Mouse (Mus musculus): Measurements from ENCODE around the gene Kif2a. TPM values are rescaled to one million over a fixed set of nuclear protein-coding genes. Genes with fewer than 3 reads are reported as not detected.

Kif2a gene
- total and polyA plus RNA-seq, 3 experiments, result 16.3 to 85.5 (median 21.1) TPM

GRCm38 (mm10) chr13:107034028-107034920 is 12.3 kb upstream of the Kif2a start (continued):
- TF ChIP-seq CHD1 (IDR thresholded peaks at IDR 0.05; ENCODE audit: low read depth, low read length), result peak; percentile 99
- no peak for TF ChIP-seq PAX5 (IDR thresholded peaks at IDR 0.05; ENCODE audit: low read length)
- peak; percentile 54; the same call in 1 of the 2 replicates for TF ChIP-seq SIN3A (IDR thresholded peaks at IDR 0.05; ENCODE audit: low read length)
- TF ChIP-seq CHD2 (IDR thresholded peaks at IDR 0.05; ENCODE audit: low read length), result no peak

- Histone ChIP-seq H3K4me2 (ENCODE audit: insufficient read depth, low read depth, poor library complexity, severe bottlenecking) (no peak overlapping the region), H3K27me3 (replicated peaks) (no peaks in the 10 kb centered on the region), H3K36me3 (replicated peaks in 1 of 2; ENCODE audit: control insufficient read depth in 1 of 2, insufficient read depth in 1 of 2, low read length in 1 of 2) (peaks cover 0 to 10% of the 10 kb centered on the region in 2 experiments), H3K4me1 (ENCODE audit: control insufficient read depth in 1 of 2, insufficient read depth in 2 of 2) (peaks cover 0 to 18% of the 10 kb centered on the region in 2 experiments; a peak in 2 of 4 replicates), H3K9me3 (replicated peaks; ENCODE audit: low read length) (no peaks in the 10 kb centered on the region), H3K4me3 (replicated peaks in 1 of 3; ENCODE audit: low read depth in 2 of 3, low read length in 2 of 3, poor library complexity in 1 of 3) (no peak overlapping the region), H3K27ac (ENCODE audit: insufficient read depth, low read depth) (no peak overlapping the region), H3K79me2 (replicated peaks; ENCODE audit: control insufficient read depth, extremely low read depth, insufficient read depth, poor library complexity, severe bottlenecking) (peaks cover 4% of the 10 kb centered on the region), H3K9ac (ENCODE audit: insufficient read depth, low read depth) (no peak overlapping the region)
- DNase-seq (ENCODE audit: extremely low read depth), result no peak
- dilution Hi-C loops (cut with MboI; ENCODE audit: extremely low pct_ligation_motif_present, extremely low pct_unique_long_range_greater_than_20kb, low sequenced_read_pairs) (no loop called here), in situ Hi-C loops (cut with MboI; ENCODE audit: low pct_ligation_motif_present, low pct_unique_long_range_greater_than_20kb, low sequenced_read_pairs) (no loop called here)
- no peak for TF ChIP-seq CTCF (conservative IDR thresholded peaks at IDR 0.05 in 1 of 2, IDR thresholded peaks at IDR 0.05 in 1 of 2; ENCODE audit: low read depth in 2 of 2, low read length in 2 of 2)
Measured at GRCm38 (mm10) chr13:107031228-107031627, 9.3 kb upstream of the Kif2a start.

DNA sequence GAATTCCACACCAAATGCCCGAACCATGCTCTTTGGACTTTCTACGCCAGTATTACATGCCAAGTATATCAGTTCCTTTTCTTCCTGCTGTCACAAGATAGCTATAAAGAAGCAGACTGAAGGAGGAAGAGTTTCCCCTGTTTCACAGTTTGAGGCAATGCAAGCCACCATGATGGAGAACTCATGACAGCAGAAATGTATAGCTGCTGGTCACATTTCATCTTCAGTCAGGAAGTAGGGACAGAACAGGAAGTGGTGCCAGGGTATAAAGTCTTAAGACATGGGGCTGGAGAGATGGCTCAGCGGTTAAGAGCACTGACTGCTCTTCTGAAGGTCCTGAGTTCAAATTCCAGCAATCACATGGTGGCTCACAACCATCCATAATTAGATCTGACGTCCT is 5.3 kb upstream of the Kif2a start:
- in situ Hi-C loops (cut with MboI; ENCODE audit: low pct_ligation_motif_present, low pct_unique_long_range_greater_than_20kb, low sequenced_read_pairs) (no loop called here), dilution Hi-C loops (cut with MboI; ENCODE audit: extremely low pct_ligation_motif_present, extremely low pct_unique_long_range_greater_than_20kb, low sequenced_read_pairs) (no loop called here)
- no peak overlapping the region for H3K4me2 ChIP-seq (ENCODE audit: insufficient read depth, low read depth, poor library complexity, severe bottlenecking)
- H3K9me3 ChIP-seq (replicated peaks; ENCODE audit: low read length), result peaks cover 5% of the 10 kb centered on the region
- no peak overlapping the region for H3K27ac ChIP-seq (ENCODE audit: insufficient read depth, low read depth)
- no peak overlapping the region for H3K4me3 ChIP-seq (replicated peaks in 1 of 3; ENCODE audit: low read depth in 2 of 3, low read length in 2 of 3, poor library complexity in 1 of 3)
- no peaks in the 10 kb centered on the region for H3K79me2 ChIP-seq (replicated peaks; ENCODE audit: control insufficient read depth, extremely low read depth, insufficient read depth, poor library complexity, severe bottlenecking)
- peaks cover 0 to 18% of the 10 kb centered on the region in 2 experiments; a peak in 2 of 4 replicates for H3K4me1 ChIP-seq (ENCODE audit: control insufficient read depth in 1 of 2, insufficient read depth in 2 of 2)
- no peaks in the 10 kb centered on the region for H3K36me3 ChIP-seq (replicated peaks in 1 of 2; ENCODE audit: control insufficient read depth in 1 of 2, insufficient read depth in 1 of 2, low read length in 1 of 2)
- H3K27me3 ChIP-seq (replicated peaks), result no peaks in the 10 kb centered on the region
- no peak for DNase-seq (ENCODE audit: extremely low read depth)
- H3K9ac ChIP-seq (ENCODE audit: insufficient read depth, low read depth), result no peak overlapping the region
- TF ChIP-seq PAX5 (IDR thresholded peaks at IDR 0.05; ENCODE audit: low read length) (no peak), ZMIZ1 (IDR thresholded peaks at IDR 0.05; ENCODE audit: low read depth, low read length) (no peak), JUND (conservative IDR thresholded peaks at IDR 0.05; ENCODE audit: low read depth, low read length) (no peak), ZNF384 (IDR thresholded peaks at IDR 0.05; ENCODE audit: low read depth, low read length) (no peak), JUN (IDR thresholded peaks at IDR 0.05; ENCODE audit: insufficient read depth, low read depth, low read length) (no peak), HCFC1 (IDR thresholded peaks at IDR 0.05; ENCODE audit: low read depth, low read length) (no peak), MAZ (IDR thresholded peaks at IDR 0.05; ENCODE audit: low read depth, low read length) (no peak), CHD1 (IDR thresholded peaks at IDR 0.05; ENCODE audit: low read depth, low read length) (no peak), ZKSCAN1 (IDR thresholded peaks at IDR 0.05; ENCODE audit: borderline replicate concordance, low read depth, low read length) (no peak), NELFE (IDR thresholded peaks at IDR 0.05; ENCODE audit: low read depth, low read length) (no peak), RAD21 (IDR thresholded peaks at IDR 0.05; ENCODE audit: low read depth, low read length) (no peak), NRF1 (IDR thresholded peaks at IDR 0.05; ENCODE audit: low read depth, low read length) (no peak), MXI1 (IDR thresholded peaks at IDR 0.05; ENCODE audit: low read depth, low read length) (no peak), USF1 (IDR thresholded peaks at IDR 0.05; ENCODE audit: low read depth, low read length) (no peak), MAFK (IDR thresholded peaks at IDR 0.05; ENCODE audit: insufficient replicate concordance, low read length) (no peak)

All from CH12.LX (cell line).